Mouse (Mus musculus): ENCODE data around the gene Cpne8. TPM values are rescaled to one million over a fixed set of nuclear protein-coding genes. Genes with fewer than 3 reads are reported as not detected.

Gene Cpne8
- polyA plus RNA-seq, 1 experiment from 2014 or later = 4.2 TPM

DNA sequence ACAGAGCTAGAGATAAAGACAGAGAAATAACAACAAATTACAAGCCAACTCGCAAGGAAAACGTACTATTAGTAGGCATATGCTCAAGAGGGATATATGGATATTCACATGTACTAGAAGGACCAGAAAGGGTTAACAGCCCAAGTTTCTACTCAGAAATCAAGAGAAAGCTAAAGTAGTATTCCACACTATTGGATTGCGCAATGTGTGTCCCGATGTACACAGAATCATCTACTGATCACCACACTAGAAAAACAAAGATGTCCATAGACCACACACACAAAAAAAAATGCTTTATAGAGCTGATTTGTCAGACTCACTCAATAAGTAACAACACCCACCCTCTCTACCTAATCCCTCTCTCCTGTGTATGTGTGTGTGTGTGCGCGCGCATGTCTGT is 130.6 kb downstream of the Cpne8 start:
- H3K36me3 ChIP-seq (ENCODE audit: control insufficient read depth, insufficient read depth, low read length) = no peaks in the 10 kb centered on the region
- ATAC-seq (replicated peaks; ENCODE audit: insufficient number of reproducible peaks, low FRiP score, low TSS enrichment) = no peak
- H3K9me3 ChIP-seq (replicated peaks; ENCODE audit: control insufficient read depth, low read length) = no peaks in the 10 kb centered on the region
- H3K4me1 ChIP-seq (ENCODE audit: control insufficient read depth, insufficient read depth, low read length) = no peaks in the 10 kb centered on the region
- H3K4me3 ChIP-seq (ENCODE audit: low read depth, low read length) = no peak overlapping the region
- WGBS (ENCODE audit: insufficient replicate concordance) = 93% methylated on average over 7 of the region's 7 CpGs
- no peak overlapping the region for H3K9ac ChIP-seq (ENCODE audit: low read depth, low read length)
- no peaks in the 10 kb centered on the region for H3K27me3 ChIP-seq (ENCODE audit: control insufficient read depth, insufficient read depth, low read length)
- H3K4me2 ChIP-seq = no peak overlapping the region
- H3K27ac ChIP-seq (ENCODE audit: low read depth, low read length) = no peak overlapping the region

DNA sequence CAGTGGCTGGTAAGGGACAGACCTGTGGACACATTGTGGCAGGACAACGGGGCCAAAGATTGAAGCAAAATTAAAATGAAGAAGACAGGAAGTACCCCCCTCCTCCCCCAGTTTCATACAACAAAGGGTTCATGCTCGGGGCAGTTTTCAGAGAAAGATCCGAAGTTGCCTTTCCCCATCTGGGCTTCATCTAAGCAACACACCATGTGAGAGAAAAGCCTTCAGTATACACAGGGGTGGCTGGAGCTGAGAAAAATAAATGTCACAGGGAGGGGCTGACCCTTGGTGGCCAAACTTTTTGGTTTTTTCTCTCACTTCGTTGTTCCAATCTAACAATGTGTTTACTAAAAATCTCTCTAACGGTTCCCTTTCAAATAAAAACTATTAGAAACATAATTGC is 135.8 kb downstream of the Cpne8 start:
- 67% methylated on average over 5 of the region's 5 CpGs for WGBS (ENCODE audit: insufficient replicate concordance)
- Histone ChIP-seq H3K9ac (ENCODE audit: low read depth, low read length) (no peak overlapping the region), H3K4me2 (no peak overlapping the region), H3K4me1 (ENCODE audit: control insufficient read depth, insufficient read depth, low read length) (peaks cover 6% of the 10 kb centered on the region; the same call in 1 of the 2 replicates), H3K36me3 (ENCODE audit: control insufficient read depth, insufficient read depth, low read length) (no peaks in the 10 kb centered on the region), H3K27me3 (ENCODE audit: control insufficient read depth, insufficient read depth, low read length) (no peaks in the 10 kb centered on the region), H3K4me3 (ENCODE audit: low read depth, low read length) (no peak overlapping the region), H3K9me3 (replicated peaks; ENCODE audit: control insufficient read depth, low read length) (no peaks in the 10 kb centered on the region), H3K27ac (ENCODE audit: low read depth, low read length) (no peak overlapping the region)
- no peak for ATAC-seq (replicated peaks; ENCODE audit: insufficient number of reproducible peaks, low FRiP score, low TSS enrichment)

DNA sequence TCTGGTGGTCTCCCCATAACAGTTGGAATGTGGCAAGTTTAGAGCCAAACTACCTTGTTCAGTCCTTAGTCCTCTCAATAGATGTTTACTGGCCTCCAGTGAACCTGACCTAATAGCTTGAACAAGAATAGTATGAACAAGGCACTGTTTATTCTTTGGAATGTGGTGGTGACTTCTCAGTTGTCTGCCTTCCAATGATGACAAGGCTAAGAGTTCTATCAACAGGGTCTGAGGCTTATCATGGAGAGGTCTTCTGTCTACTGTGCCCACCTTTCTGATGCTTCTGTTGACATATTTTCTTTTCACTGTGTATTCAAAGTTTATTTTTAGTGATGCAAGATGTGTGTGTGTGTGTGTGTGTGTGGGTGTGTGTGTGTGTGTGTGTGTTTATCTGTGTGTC is 137.1 kb downstream of the Cpne8 start:
- no peak overlapping the region for H3K9ac ChIP-seq (ENCODE audit: low read depth, low read length)
- no peaks in the 10 kb centered on the region for H3K27me3 ChIP-seq (ENCODE audit: control insufficient read depth, insufficient read depth, low read length)
- no peak overlapping the region for H3K4me2 ChIP-seq
- no peaks in the 10 kb centered on the region for H3K36me3 ChIP-seq (ENCODE audit: control insufficient read depth, insufficient read depth, low read length)
- no peak overlapping the region for H3K4me3 ChIP-seq (ENCODE audit: low read depth, low read length)
- H3K4me1 ChIP-seq (ENCODE audit: control insufficient read depth, insufficient read depth, low read length) = peaks cover 6% of the 10 kb centered on the region; the same call in 1 of the 2 replicates
- H3K9me3 ChIP-seq (replicated peaks; ENCODE audit: control insufficient read depth, low read length) = no peaks in the 10 kb centered on the region
- no peak overlapping the region for H3K27ac ChIP-seq (ENCODE audit: low read depth, low read length)
- no peak for ATAC-seq (replicated peaks; ENCODE audit: insufficient number of reproducible peaks, low FRiP score, low TSS enrichment)

DNA sequence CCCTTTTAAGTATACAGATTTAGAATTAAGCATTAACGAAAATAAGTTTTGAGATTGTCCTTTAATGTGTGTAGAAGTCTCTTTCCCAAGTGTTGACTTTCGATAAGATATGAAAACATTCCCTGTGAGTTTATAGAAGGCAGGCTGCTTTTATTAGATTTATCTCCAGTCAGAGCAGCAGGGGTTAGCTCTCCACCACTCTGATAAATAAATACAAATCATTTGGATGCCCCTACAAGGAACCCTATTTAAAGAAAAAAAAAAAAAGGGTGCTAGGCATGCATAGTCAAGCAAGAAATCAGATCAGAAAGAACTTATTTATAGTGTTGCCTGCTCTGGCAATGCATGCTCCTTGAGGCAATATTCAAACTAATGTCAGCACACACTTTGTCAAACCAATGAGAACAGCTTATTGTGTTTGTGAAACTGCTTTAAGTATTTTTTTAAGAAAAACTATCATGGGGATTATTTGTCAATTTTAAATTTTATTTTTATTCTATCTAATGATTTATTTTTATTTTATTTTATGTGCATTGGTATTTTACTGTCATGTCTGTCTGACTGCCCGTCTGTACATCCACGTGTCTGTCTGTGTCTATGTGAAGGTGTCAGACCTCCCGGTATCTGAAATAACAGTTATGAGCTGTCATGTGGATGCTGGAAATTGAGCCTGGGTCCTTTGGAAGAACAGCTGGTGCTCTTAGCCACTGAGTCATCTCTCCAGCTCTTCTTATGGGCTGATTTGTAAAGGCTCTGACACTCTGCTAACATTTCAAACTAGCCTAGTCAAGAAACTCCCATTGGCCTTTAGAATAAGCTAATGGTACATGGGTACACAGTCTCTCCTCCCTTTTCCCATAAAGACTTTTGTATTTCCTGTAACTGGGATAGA is 142.7 kb downstream of the Cpne8 start:
- Histone ChIP-seq H3K4me1 (ENCODE audit: control insufficient read depth, insufficient read depth, low read length) (peaks cover 7% of the 10 kb centered on the region; the same call in 1 of the 2 replicates), H3K36me3 (ENCODE audit: control insufficient read depth, insufficient read depth, low read length) (no peaks in the 10 kb centered on the region), H3K27ac (ENCODE audit: low read depth, low read length) (no peak overlapping the region), H3K9ac (ENCODE audit: low read depth, low read length) (no peak overlapping the region), H3K9me3 (replicated peaks; ENCODE audit: control insufficient read depth, low read length) (no peaks in the 10 kb centered on the region), H3K4me2 (no peak overlapping the region), H3K4me3 (ENCODE audit: low read depth, low read length) (no peak overlapping the region), H3K27me3 (ENCODE audit: control insufficient read depth, insufficient read depth, low read length) (no peaks in the 10 kb centered on the region)
- ATAC-seq (replicated peaks; ENCODE audit: insufficient number of reproducible peaks, low FRiP score, low TSS enrichment) = no peak
- WGBS (ENCODE audit: insufficient replicate concordance) = 48% methylated on average over 5 of the region's 5 CpGs

DNA sequence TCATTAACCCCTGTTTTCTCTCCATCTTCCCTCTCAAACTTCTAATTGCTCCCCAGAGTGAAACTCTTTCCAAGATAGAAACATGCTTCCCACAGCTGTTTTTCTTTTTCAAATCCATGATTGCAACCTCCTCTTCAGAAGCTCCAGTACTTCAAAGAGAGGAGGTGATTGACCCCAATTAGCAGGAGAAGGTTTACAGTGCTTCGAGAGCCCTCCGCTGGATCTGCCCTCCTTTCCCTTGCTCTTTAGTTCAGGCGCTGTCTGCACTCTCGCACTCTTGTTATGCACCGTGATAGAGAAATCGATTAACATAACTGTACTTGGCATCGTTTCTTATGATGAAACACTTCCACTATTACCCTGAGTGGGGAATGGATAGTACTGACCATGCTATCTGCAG is 143.5 kb downstream of the Cpne8 start:
- H3K36me3 ChIP-seq (ENCODE audit: control insufficient read depth, insufficient read depth, low read length) = no peaks in the 10 kb centered on the region
- H3K27ac ChIP-seq (ENCODE audit: low read depth, low read length) = no peak overlapping the region
- H3K9ac ChIP-seq (ENCODE audit: low read depth, low read length) = no peak overlapping the region
- WGBS (ENCODE audit: insufficient replicate concordance) = 46% methylated on average over 7 of the region's 7 CpGs
- H3K4me1 ChIP-seq (ENCODE audit: control insufficient read depth, insufficient read depth, low read length) = 0 out of 2 replicates have a peak, but pooled peaks cover 4% of the 10 kb centered on the region
- H3K9me3 ChIP-seq (replicated peaks; ENCODE audit: control insufficient read depth, low read length) = no peaks in the 10 kb centered on the region
- no peak overlapping the region for H3K4me3 ChIP-seq (ENCODE audit: low read depth, low read length)
- H3K4me2 ChIP-seq = no peak overlapping the region
- no peaks in the 10 kb centered on the region for H3K27me3 ChIP-seq (ENCODE audit: control insufficient read depth, insufficient read depth, low read length)
- ATAC-seq (replicated peaks; ENCODE audit: insufficient number of reproducible peaks, low FRiP score, low TSS enrichment) = no peak

DNA sequence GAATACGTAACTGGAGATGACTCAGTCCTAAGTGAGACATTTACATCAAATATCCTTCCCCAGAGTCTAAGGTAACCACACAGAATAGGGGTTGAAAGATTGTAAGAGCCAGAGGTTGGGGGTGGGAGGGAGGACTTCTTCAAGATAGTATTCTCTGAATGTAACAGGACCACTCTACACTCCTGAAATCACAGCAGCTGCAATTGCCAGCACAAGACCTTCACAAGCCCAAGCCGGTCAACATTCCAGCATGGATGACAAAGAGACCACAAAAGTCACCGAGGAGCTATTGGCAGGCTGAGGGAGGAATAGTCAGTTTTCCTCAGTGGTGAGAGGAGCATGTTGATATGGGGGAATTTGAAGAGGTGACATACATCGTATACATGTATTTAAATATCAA is 166.5 kb downstream of the Cpne8 start:
- ATAC-seq (replicated peaks; ENCODE audit: insufficient number of reproducible peaks, low FRiP score, low TSS enrichment) = no peak
- Histone ChIP-seq H3K9me3 (replicated peaks; ENCODE audit: control insufficient read depth, low read length) (no peaks in the 10 kb centered on the region), H3K36me3 (ENCODE audit: control insufficient read depth, insufficient read depth, low read length) (no peaks in the 10 kb centered on the region), H3K9ac (ENCODE audit: low read depth, low read length) (no peak overlapping the region), H3K4me2 (no peak overlapping the region), H3K4me1 (ENCODE audit: control insufficient read depth, insufficient read depth, low read length) (no peaks in the 10 kb centered on the region), H3K27ac (ENCODE audit: low read depth, low read length) (no peak overlapping the region), H3K4me3 (ENCODE audit: low read depth, low read length) (no peak overlapping the region), H3K27me3 (ENCODE audit: control insufficient read depth, insufficient read depth, low read length) (no peaks in the 10 kb centered on the region)
- WGBS (ENCODE audit: insufficient replicate concordance) = 74% methylated on average over 4 of the region's 4 CpGs

DNA sequence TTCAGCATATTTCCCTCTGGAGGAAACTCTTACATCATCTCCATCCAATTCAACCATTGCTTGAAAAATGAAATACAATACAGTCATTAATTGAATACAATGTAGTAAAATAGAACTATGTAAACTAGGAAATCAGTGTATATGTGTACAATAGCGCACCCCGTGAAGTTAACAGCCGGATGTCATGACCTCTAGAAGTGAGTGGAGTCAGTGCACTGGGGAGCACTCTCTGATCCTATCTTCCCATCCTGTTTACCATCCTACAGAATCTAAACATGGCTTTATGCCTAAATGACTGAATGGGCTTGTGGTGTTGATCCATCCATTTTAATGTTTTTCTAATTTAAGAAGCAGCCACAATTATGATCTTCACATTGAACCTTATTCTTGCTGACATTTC is 182.2 kb downstream of the Cpne8 start:
- no peak overlapping the region for H3K4me2 ChIP-seq
- H3K36me3 ChIP-seq (ENCODE audit: control insufficient read depth, insufficient read depth, low read length) = no peaks in the 10 kb centered on the region
- no peak overlapping the region for H3K4me3 ChIP-seq (ENCODE audit: low read depth, low read length)
- no peaks in the 10 kb centered on the region for H3K4me1 ChIP-seq (ENCODE audit: control insufficient read depth, insufficient read depth, low read length)
- no peaks in the 10 kb centered on the region for H3K9me3 ChIP-seq (replicated peaks; ENCODE audit: control insufficient read depth, low read length)
- H3K27me3 ChIP-seq (ENCODE audit: control insufficient read depth, insufficient read depth, low read length) = no peaks in the 10 kb centered on the region
- H3K9ac ChIP-seq (ENCODE audit: low read depth, low read length) = no peak overlapping the region
- no peak overlapping the region for H3K27ac ChIP-seq (ENCODE audit: low read depth, low read length)
- ATAC-seq (replicated peaks; ENCODE audit: insufficient number of reproducible peaks, low FRiP score, low TSS enrichment) = no peak
- WGBS (ENCODE audit: insufficient replicate concordance) = 80% methylated on average over 3 of the region's 3 CpGs

DNA sequence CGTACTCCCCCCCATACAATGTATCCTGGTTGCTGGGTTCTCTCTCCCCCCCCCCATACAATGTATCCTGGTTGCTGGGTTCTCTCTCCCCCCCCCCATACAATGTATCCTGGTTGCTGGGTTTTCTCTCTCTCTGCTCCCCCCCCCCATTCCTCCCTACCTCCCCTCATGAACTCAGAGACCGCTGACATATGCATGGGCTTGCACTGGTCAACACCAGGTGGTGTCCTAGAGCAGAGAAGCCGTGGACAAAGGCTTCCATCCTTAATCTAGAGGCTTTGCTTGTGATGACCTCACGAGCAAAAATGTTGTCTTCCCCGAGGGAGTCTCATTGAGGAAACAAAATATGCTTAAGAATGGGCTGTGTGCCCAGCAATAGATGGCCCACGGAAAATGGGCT is 187.7 kb downstream of the Cpne8 start:
- no peak overlapping the region for H3K9ac ChIP-seq (ENCODE audit: low read depth, low read length)
- no peak overlapping the region for H3K27ac ChIP-seq (ENCODE audit: low read depth, low read length)
- no peaks in the 10 kb centered on the region for H3K4me1 ChIP-seq (ENCODE audit: control insufficient read depth, insufficient read depth, low read length)
- no peaks in the 10 kb centered on the region for H3K36me3 ChIP-seq (ENCODE audit: control insufficient read depth, insufficient read depth, low read length)
- no peak overlapping the region for H3K4me3 ChIP-seq (ENCODE audit: low read depth, low read length)
- WGBS (ENCODE audit: insufficient replicate concordance) = 66% methylated on average over 6 of the region's 6 CpGs
- H3K9me3 ChIP-seq (replicated peaks; ENCODE audit: control insufficient read depth, low read length) = no peaks in the 10 kb centered on the region
- ATAC-seq (replicated peaks; ENCODE audit: insufficient number of reproducible peaks, low FRiP score, low TSS enrichment) = no peak
- no peaks in the 10 kb centered on the region for H3K27me3 ChIP-seq (ENCODE audit: control insufficient read depth, insufficient read depth, low read length)
- no peak overlapping the region for H3K4me2 ChIP-seq

DNA sequence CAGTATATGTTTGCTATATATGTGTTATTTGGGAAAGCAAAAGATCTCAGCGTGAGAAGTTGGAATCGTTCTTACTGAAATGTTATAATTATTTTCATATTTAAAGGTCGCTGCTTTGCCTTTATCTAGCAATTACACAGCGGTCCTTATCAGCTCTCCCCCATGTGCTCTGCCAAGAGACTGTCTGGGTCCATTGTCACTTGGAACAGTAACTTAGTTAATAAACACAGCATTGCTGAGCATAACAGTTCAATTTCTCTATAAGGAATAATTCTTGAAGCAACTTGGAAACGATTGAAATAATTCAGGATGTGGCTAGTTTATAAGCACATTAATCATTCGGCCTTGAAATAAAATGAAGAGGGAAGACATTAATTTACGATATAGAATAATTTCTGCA is 189.0 kb downstream of the Cpne8 start:
- H3K27me3 ChIP-seq (ENCODE audit: control insufficient read depth, insufficient read depth, low read length) = no peaks in the 10 kb centered on the region
- no peak overlapping the region for H3K9ac ChIP-seq (ENCODE audit: low read depth, low read length)
- 76% methylated on average over 7 of the region's 7 CpGs for WGBS (ENCODE audit: insufficient replicate concordance)
- no peak overlapping the region for H3K27ac ChIP-seq (ENCODE audit: low read depth, low read length)
- no peak overlapping the region for H3K4me3 ChIP-seq (ENCODE audit: low read depth, low read length)
- no peaks in the 10 kb centered on the region for H3K4me1 ChIP-seq (ENCODE audit: control insufficient read depth, insufficient read depth, low read length)
- no peaks in the 10 kb centered on the region for H3K36me3 ChIP-seq (ENCODE audit: control insufficient read depth, insufficient read depth, low read length)
- no peak overlapping the region for H3K4me2 ChIP-seq
- no peak for ATAC-seq (replicated peaks; ENCODE audit: insufficient number of reproducible peaks, low FRiP score, low TSS enrichment)
- H3K9me3 ChIP-seq (replicated peaks; ENCODE audit: control insufficient read depth, low read length) = no peaks in the 10 kb centered on the region

All from heart, embryonic 11.5 days (tissue).